Mouse (Mus musculus) left cerebral cortex, postnatal 25 days (tissue): ENCODE results near the gene Csnk1g2. TPM values are rescaled to one million over a fixed set of nuclear protein-coding genes. Genes with fewer than 3 reads are reported as not detected.

Experiments
- microRNA-seq, 2 experiments: library from miRNA; unstranded; fragments of <30 nt; microRNA quantifications; one replicate each; pipeline ENCODE4 v1.2.0; 2022
- total RNA-seq, 2 experiments: library from RNA; stranded (reverse); gene quantifications; 2 replicates each; pipeline ENCODE4 v1.2.3; 2021

The Csnk1g2 gene
- total RNA-seq, 2 experiments from 2014 or later: 222 to 247 TPM

Small RNA genes lying within 50 kb of the gene (microRNA-seq; reads per million reads assigned to microRNA genes)
- 4.4 to 4.5 reads per million in 2 experiments for gene Mir6912

Other genes starting within 250 kb of the Csnk1g2 start
- 10 to 100 TPM; 17.7 to 22.2 TPM for gene Mex3d, start 235.2 kb upstream of the Csnk1g2 start, total RNA-seq
- 100 to 1,000 TPM; 134 to 138 TPM for gene Mbd3, start 223.3 kb upstream of the Csnk1g2 start, total RNA-seq
- 100 to 1,000 TPM; 482 to 488 TPM for gene Uqcr11, start 216.0 kb upstream of the Csnk1g2 start, total RNA-seq
- 10 to 100 TPM; 22.6 to 25.8 TPM for gene Tcf3, start 189.2 kb upstream of the Csnk1g2 start, total RNA-seq
- gene Onecut3, start 128.0 kb upstream of the Csnk1g2 start, total RNA-seq: not detected
- gene Atp8b3, start 83.7 kb upstream of the Csnk1g2 start, total RNA-seq: under 1 TPM; 0.14 to 0.16 TPM
- gene Rexo1, start 61.3 kb upstream of the Csnk1g2 start, total RNA-seq: 10 to 100 TPM; 44.8 to 45.7 TPM
- gene Klf16, start 45.5 kb upstream of the Csnk1g2 start, total RNA-seq: 10 to 100 TPM; 51.8 to 55.3 TPM
- gene Abhd17a, start 32.5 kb upstream of the Csnk1g2 start, total RNA-seq: 100 to 1,000 TPM; 206 to 216 TPM
- 10 to 100 TPM; 40.8 to 42.2 TPM for gene Scamp4, start 20.0 kb upstream of the Csnk1g2 start, total RNA-seq
- gene Adat3, start 20.0 kb upstream of the Csnk1g2 start, total RNA-seq: 1 to 10 TPM; 3.6 to 4.5 TPM
- 1 to 10 TPM; 2.8 to 2.9 TPM for gene Gm49322, start 16.8 kb upstream of the Csnk1g2 start, total RNA-seq
- gene Btbd2, start 34.2 kb downstream of the Csnk1g2 start, total RNA-seq: 10 to 100 TPM; 91.7 to 92.7 TPM
- gene Mknk2, start 55.3 kb downstream of the Csnk1g2 start, total RNA-seq: 10 to 100 TPM; 35.3 to 44.0 TPM
- 10 to 100 TPM; 13.4 to 15.8 TPM for gene Mob3a, start 79.1 kb downstream of the Csnk1g2 start, total RNA-seq
- 10 to 100 TPM; 35.9 to 42.5 TPM for gene Izumo4, start 79.3 kb downstream of the Csnk1g2 start, total RNA-seq
- 100 to 1,000 TPM; 142 to 145 TPM for gene Ap3d1, start 119.4 kb downstream of the Csnk1g2 start, total RNA-seq
- 10 to 100 TPM; 46.5 to 56.0 TPM for gene Dot1l, start 132.4 kb downstream of the Csnk1g2 start, total RNA-seq
- 10 to 100 TPM; 43.9 to 50.3 TPM for gene Sf3a2, start 175.4 kb downstream of the Csnk1g2 start, total RNA-seq
- 10 to 100 TPM; 57.5 to 62.4 TPM for gene Plekhj1, start 175.8 kb downstream of the Csnk1g2 start, total RNA-seq
- 1 to 10 TPM; 1.6 to 2.7 TPM for gene Amh, start 182.4 kb downstream of the Csnk1g2 start, total RNA-seq
- gene Jsrp1, start 190.7 kb downstream of the Csnk1g2 start, total RNA-seq: 1 to 10 TPM; 4.0 to 4.5 TPM
- gene Oaz1, start 203.8 kb downstream of the Csnk1g2 start, total RNA-seq: 100 to 1,000 TPM; 500 to 527 TPM
- 10 to 100 TPM; 35.6 to 48.0 TPM for gene Lingo3, start 221.2 kb downstream of the Csnk1g2 start, total RNA-seq
- gene Lsm7, start 232.4 kb downstream of the Csnk1g2 start, total RNA-seq: 10 to 100 TPM; 35.9 to 47.8 TPM
- gene Sppl2b, start 232.4 kb downstream of the Csnk1g2 start, total RNA-seq: 10 to 100 TPM; 58.6 to 66.2 TPM
- gene Tmprss9, start 249.0 kb downstream of the Csnk1g2 start, total RNA-seq: under 1 TPM in 1 of 2 experiments, not detected in 1; 0.32 TPM